Mouse (Mus musculus): Measurements from ENCODE around the gene Sbds. TPM values are rescaled to one million over a fixed set of nuclear protein-coding genes. Genes with fewer than 3 reads are reported as not detected.
A peak's percentile ranks its signal among the peaks of the same experiment; 100 is the strongest.
"Not testable (repeated sequence)": the region's sequence is repeated elsewhere in the genome, so short reads cannot be mapped to it uniquely, and the experiment has no call there.

Gene Sbds
- polyA plus RNA-seq, 1 experiment: 40.7 TPM

DNA sequence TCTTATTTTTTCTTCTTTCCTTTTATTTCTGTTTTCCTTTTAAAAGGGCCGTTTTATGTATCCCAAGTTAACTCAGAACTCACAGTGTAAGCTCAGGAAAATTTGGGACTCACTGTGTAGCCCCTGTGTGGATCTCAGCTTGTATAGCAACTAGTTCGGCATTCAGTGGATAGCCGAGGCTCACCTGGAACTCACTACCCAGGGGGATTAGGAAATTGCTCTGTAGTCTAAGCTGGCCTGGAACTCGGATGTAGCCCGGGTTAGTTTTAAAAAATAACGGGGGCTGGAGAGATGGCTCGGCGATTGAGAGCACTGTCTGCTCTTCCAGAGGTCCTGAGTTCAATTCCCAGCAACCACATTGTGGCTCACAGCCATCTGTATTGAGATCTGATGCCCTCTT lies 2.0 kb upstream of the Sbds start:
- Histone ChIP-seq H3K27ac (ENCODE audit: insufficient read depth, low read depth, low read length) (no peak overlapping the region), H3K36me3 (ENCODE audit: control insufficient read depth, insufficient read depth, low read length) (peaks cover 3% of the 10 kb centered on the region; the same call in 1 of the 2 replicates), H3K4me1 (ENCODE audit: control insufficient read depth, insufficient read depth, low read length) (peaks cover 5% of the 10 kb centered on the region; the same call in 1 of the 2 replicates), H3K4me3 (ENCODE audit: insufficient read depth, low read depth, low read length) (peak overlapping the region; percentile 85), H3K27me3 (replicated peaks; ENCODE audit: control insufficient read depth, insufficient read depth, low read length) (no peaks in the 10 kb centered on the region)
- DNase-seq: no peak
- WGBS: 3% methylated on average over 8 of the region's 8 CpGs
- TF ChIP-seq POLR2A (IDR thresholded peaks at IDR 0.05; ENCODE audit: low read depth, low read length): no peak
- no peak for TF ChIP-seq CTCF (conservative IDR thresholded peaks at IDR 0.05; ENCODE audit: insufficient read depth, insufficient read length, low read depth, low read length)

- Histone ChIP-seq H3K27ac (ENCODE audit: insufficient read depth, low read depth, low read length) (peak overlapping the region; percentile 71; the same call in 1 of the 2 replicates), H3K4me1 (ENCODE audit: control insufficient read depth, insufficient read depth, low read length) (peaks cover 5% of the 10 kb centered on the region; the same call in 1 of the 2 replicates), H3K4me3 (ENCODE audit: insufficient read depth, low read depth, low read length) (peak overlapping the region; percentile 85), H3K27me3 (replicated peaks; ENCODE audit: control insufficient read depth, insufficient read depth, low read length) (no peaks in the 10 kb centered on the region), H3K36me3 (ENCODE audit: control insufficient read depth, insufficient read depth, low read length) (peaks cover 3% of the 10 kb centered on the region; the same call in 1 of the 2 replicates)
- TF ChIP-seq POLR2A (IDR thresholded peaks at IDR 0.05; ENCODE audit: low read depth, low read length): no peak
- no peak for TF ChIP-seq CTCF (conservative IDR thresholded peaks at IDR 0.05; ENCODE audit: insufficient read depth, insufficient read length, low read depth, low read length)
- WGBS: under 1% methylated on average over 25 of the region's 25 CpGs
- DNase-seq: peak; percentile 99
Observed at GRCm38 (mm10) chr5:130256678-130257271, 1.4 kb upstream of the Sbds start.

GRCm38 (mm10) chr5:130255799-130256525 lies 632 bp upstream of the Sbds start:
- not testable (repeated sequence) for H3K4me3 ChIP-seq (ENCODE audit: insufficient read depth, low read depth, low read length); H3K36me3 ChIP-seq (ENCODE audit: control insufficient read depth, insufficient read depth, low read length); H3K27me3 ChIP-seq (replicated peaks; ENCODE audit: control insufficient read depth, insufficient read depth, low read length); H3K4me1 ChIP-seq (ENCODE audit: control insufficient read depth, insufficient read depth, low read length); DNase-seq; H3K27ac ChIP-seq (ENCODE audit: insufficient read depth, low read depth, low read length)
- 25% methylated on average over 20 of the region's 20 CpGs for WGBS

DNA sequence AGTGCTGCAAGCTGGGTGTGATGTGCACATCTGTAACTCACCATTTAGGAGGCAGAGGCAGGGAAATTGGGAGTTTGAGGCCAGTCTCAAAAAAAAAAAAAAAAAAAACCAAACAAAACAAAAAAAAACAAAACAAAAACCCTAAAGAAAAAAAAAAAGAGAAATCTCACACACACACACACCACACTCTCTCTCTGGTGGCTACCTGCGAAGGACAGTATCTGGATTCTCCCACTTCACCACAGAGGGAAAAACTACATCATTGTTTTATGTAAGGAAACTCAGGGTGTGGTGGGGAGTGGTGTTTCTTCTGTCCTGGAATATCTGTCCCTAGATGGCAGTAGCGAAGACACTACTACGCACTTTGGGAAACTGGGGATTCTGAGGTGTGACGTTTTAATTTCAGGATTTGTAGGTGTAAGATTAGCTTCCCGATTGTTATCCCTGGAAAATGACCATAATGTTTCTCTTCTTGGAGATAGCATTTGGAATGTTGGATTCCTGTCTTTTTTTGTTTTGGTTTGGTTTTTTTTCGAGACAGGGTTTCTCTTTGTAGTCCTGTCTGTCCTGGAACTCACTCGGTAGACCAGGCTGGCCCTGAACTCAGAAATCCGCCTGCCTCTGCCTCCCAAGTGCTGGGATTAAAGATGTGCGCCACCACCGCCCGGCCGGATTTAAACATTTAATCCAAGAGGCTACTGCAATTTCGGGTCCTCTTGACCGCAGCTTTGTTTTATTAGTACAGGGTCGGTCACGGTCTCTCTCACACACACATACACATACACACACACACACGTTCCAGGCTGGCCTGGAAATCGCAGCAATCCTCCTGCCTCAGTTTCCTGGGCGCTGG lies 940 bp downstream of the Sbds start:
- H3K27me3 ChIP-seq (replicated peaks; ENCODE audit: control insufficient read depth, insufficient read depth, low read length): no peaks in the 10 kb centered on the region
- peak; percentile 72 for DNase-seq
- peak; percentile 37 for TF ChIP-seq CTCF (conservative IDR thresholded peaks at IDR 0.05; ENCODE audit: insufficient read depth, insufficient read length, low read depth, low read length)
- no peak for TF ChIP-seq POLR2A (IDR thresholded peaks at IDR 0.05; ENCODE audit: low read depth, low read length)
- H3K4me3 ChIP-seq (ENCODE audit: insufficient read depth, low read depth, low read length): peak overlapping the region; percentile 92
- H3K36me3 ChIP-seq (ENCODE audit: control insufficient read depth, insufficient read depth, low read length): peaks cover 5% of the 10 kb centered on the region; the same call in 1 of the 2 replicates
- 5% methylated on average over 19 of the region's 19 CpGs for WGBS
- H3K4me1 ChIP-seq (ENCODE audit: control insufficient read depth, insufficient read depth, low read length): peaks cover 5% of the 10 kb centered on the region; the same call in 1 of the 2 replicates
- H3K27ac ChIP-seq (ENCODE audit: insufficient read depth, low read depth, low read length): peak overlapping the region; percentile 94

DNA sequence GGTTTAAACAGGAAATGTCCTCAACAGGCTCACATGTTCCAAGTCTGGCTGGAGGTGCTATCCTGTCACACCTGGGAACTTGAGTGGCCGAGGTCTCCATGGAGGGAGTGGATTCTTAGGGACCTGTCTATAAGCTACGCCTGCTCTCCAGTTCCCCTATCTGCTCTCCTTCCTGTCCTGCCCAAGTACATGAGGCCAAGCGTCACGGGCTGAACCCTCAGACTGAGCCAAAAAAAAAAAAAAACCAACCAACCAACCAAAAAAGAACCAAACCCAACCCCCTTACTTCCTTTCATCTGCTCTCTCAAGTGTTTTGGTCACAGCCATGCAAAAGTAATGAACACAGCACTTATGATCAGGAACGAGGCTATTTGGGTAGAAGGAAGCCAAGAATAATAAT lies 7.5 kb downstream of the Sbds start:
- no peaks in the 10 kb centered on the region for H3K27me3 ChIP-seq (replicated peaks; ENCODE audit: control insufficient read depth, insufficient read depth, low read length)
- no peak overlapping the region for H3K27ac ChIP-seq (ENCODE audit: insufficient read depth, low read depth, low read length)
- no peaks in the 10 kb centered on the region for H3K4me1 ChIP-seq (ENCODE audit: control insufficient read depth, insufficient read depth, low read length)
- TF ChIP-seq POLR2A (IDR thresholded peaks at IDR 0.05; ENCODE audit: low read depth, low read length): no peak
- no peak for TF ChIP-seq CTCF (conservative IDR thresholded peaks at IDR 0.05; ENCODE audit: insufficient read depth, insufficient read length, low read depth, low read length)
- DNase-seq: no peak
- peaks cover 9% of the 10 kb centered on the region for H3K36me3 ChIP-seq (ENCODE audit: control insufficient read depth, insufficient read depth, low read length)
- WGBS: 53% methylated on average over 5 of the region's 5 CpGs
- H3K4me3 ChIP-seq (ENCODE audit: insufficient read depth, low read depth, low read length): no peak overlapping the region

GRCm38 (mm10) chr5:130241426-130241825 lies 13.9 kb downstream of the Sbds start:
- Histone ChIP-seq H3K27ac (ENCODE audit: insufficient read depth, low read depth, low read length) (no peak overlapping the region), H3K36me3 (ENCODE audit: control insufficient read depth, insufficient read depth, low read length) (peaks cover 6% of the 10 kb centered on the region), H3K4me1 (ENCODE audit: control insufficient read depth, insufficient read depth, low read length) (no peaks in the 10 kb centered on the region), H3K27me3 (replicated peaks; ENCODE audit: control insufficient read depth, insufficient read depth, low read length) (no peaks in the 10 kb centered on the region), H3K4me3 (ENCODE audit: insufficient read depth, low read depth, low read length) (no peak overlapping the region)
- 88% methylated on average over 12 of the region's 12 CpGs for WGBS
- no peak for DNase-seq
- TF ChIP-seq POLR2A (IDR thresholded peaks at IDR 0.05; ENCODE audit: low read depth, low read length): no peak
- no peak for TF ChIP-seq CTCF (conservative IDR thresholded peaks at IDR 0.05; ENCODE audit: insufficient read depth, insufficient read length, low read depth, low read length)

DNA sequence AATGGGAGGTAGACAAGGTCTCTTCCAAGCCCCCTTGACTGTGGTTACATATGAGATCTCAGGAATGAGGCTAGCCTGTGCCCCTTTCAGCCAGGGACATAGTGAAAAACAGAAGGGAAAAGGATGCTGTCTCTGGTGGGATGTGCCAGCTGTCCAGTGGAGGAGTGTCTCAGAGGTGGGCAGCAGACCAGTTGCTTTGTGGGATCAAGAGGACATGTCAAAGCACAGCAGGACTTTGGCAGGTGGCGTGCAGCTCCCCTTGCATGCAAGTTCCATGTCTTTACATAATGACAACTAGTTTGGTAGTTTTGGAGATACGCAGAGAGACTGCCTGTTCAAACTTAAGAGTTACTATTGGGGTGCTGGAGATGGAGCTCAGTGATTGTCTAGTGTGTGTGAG lies 15.5 kb downstream of the Sbds start:
- Histone ChIP-seq H3K36me3 (ENCODE audit: control insufficient read depth, insufficient read depth, low read length) (peaks cover 5% of the 10 kb centered on the region), H3K27me3 (replicated peaks; ENCODE audit: control insufficient read depth, insufficient read depth, low read length) (no peaks in the 10 kb centered on the region), H3K4me1 (ENCODE audit: control insufficient read depth, insufficient read depth, low read length) (no peaks in the 10 kb centered on the region), H3K4me3 (ENCODE audit: insufficient read depth, low read depth, low read length) (no peak overlapping the region), H3K27ac (ENCODE audit: insufficient read depth, low read depth, low read length) (no peak overlapping the region)
- DNase-seq: no peak
- 93% methylated on average over 2 of the region's 2 CpGs for WGBS
- TF ChIP-seq POLR2A (IDR thresholded peaks at IDR 0.05; ENCODE audit: low read depth, low read length) (no peak), CTCF (conservative IDR thresholded peaks at IDR 0.05; ENCODE audit: insufficient read depth, insufficient read length, low read depth, low read length) (no peak)

Measured in kidney, adult 2 months (tissue).